Mouse (Mus musculus): Measurements from ENCODE around the gene Scn8a.

The Scn8a gene

DNA sequence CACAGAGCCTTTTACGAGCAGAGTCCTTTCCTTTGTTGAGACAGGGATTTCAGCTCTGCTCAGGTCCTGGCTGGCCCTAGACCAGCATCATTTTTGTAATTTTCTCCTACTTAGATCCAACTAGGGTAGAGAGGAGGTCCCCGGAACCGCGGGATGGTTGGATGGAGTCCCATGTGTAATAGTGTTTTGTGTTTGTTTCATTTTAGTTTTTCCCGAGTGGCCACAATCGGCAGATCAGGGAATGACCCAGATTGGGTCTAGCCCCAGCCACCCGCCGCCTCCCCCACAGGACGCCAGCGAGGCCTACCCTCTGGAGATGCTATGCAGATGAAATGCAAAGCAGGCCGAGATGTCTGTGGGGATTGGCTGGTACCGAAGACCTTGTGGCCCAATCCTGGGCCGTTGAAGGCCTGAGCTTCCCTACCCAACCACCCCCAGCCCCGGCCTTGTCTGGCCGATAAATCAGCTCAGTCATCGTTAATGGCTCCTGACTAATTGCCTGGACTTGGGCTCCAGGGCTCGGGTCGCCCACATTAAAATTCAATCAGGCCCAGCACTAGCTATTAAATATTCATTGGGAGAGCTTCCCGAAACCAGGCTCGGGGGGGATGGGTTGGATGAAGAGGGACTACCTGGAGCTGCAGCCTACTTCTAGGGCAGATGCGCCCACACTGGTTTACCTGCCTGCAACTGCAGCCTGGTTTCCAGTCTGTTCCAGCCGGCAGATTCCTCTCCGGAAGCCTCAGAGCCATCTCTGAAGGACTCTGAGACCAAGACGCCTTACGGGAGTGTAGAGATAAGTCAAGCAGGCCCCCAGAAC lies 223.4 kb downstream of the Scn8a start:
- peak; percentile 92 for DNase-seq (ENCODE audit: low spot score)

DNA sequence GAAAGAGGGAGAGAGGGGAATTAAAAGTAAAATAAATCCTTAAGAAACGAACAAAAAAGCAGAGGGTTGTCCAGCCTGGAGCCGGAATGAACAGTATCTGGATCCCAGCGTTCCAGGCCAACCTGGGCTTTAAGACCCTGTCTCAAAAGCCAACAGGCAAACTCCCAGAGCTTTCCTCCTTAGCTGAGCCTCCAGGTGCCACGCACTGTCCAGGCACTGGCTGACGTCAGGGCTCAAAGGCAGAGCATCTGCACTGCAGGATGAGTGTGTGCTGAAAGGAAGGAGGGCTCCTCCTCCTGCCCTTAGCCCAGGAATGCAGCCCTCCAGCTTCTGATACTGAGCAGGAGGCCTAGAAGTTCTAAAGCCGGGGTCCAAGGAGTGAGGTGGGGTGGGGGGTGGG lies 224.3 kb downstream of the Scn8a start:
- peak; percentile 76 for DNase-seq (ENCODE audit: low spot score)

DNA sequence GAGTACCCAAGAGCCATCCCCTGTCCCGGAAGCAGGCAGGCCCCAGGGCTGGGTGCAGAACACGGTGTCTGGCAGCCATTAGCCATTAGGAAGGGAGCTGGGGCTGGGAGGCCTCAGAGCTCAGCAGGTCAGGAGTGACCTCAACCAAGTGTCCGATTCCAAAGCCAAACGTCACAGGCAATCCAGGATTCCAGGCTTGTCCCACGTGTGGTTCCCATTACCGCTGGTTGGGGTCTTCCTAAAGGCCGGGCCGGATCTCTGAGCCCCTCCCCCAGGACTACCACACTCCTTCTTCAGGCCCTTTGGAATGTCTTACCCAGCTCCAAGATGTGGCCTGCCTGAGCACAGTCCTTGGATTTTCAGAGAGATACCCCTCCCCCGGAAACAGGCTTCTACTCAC lies 225.3 kb downstream of the Scn8a start:
- DNase-seq (ENCODE audit: low spot score), result peak; percentile 88

DNA sequence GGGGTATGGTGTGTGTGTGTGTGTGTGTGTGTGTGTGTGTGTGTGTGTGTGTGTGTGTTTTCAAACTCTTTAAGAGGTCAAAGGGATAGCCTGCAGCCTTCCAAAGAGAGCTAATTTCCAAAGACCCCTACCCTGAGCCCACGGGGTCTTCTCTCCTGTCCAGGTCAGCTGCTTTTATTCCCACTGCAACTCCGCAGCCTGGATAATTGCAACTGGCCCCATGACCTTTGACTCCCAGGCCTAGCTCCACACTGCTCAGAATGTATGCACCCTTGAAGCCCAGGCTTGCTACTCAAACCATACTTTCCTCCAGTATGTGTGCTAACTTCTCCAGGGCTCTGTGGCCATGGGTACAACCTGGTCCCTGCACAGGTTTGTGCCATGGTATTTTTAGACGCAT lies 225.7 kb downstream of the Scn8a start:
- DNase-seq (ENCODE audit: low spot score), result peak; percentile 80
